9 mouse cellular contexts compared by ENCODE assay signal in the genomic region with DNA sequence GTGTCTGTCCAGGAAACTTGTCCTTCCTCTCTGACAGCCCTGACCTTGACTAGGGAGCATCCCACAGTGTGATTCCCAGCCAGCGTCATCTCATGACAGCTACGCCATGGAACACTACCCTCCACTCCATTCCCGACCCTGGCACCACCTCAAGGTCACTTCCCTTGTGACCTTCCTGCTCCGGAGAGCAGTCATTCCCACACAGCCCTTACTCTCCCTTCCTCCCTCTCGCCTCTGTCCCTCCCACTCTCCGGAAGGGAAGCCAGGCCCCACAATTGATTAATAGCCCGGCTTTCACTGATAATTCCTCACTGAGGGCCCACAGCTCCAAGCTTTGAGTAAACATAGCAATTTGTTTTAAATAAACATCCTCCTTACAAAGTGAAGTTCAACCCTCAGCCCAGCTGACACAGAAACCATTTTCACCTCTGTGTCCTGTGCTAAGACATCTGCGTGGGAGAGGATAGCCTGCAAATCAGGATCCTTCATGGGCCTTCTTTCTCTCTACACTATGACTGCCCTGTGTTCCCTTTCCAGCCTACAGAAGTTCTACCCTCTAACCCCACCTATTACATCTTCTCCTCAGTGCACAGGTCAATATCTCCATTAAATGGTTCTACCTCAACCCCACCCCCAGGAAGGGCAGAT. TPM values are rescaled to one million over a fixed set of nuclear protein-coding genes. Genes with fewer than 3 reads are reported as not detected.
DNase-seq lines count a peak whose midpoint lies in the region; ATAC-seq and TF ChIP-seq lines count a peak whose summit lies in the region.
"Had no signal": no experiment of that assay in that cellular context is flagged by ENCODE, and none has a peak within 500 bp of the region (broad histone marks: within the 10 kb centered on the region; RNA-seq: fewer than 3 reads in every experiment).

No protein-coding gene starts in this region.

- H3K36me3 ChIP-seq in heart, embryonic 14.5 days (ENCODE audit: control insufficient read depth, insufficient read depth, low read length), result no peaks in the 10 kb centered on the region
- no peaks in the 10 kb centered on the region for H3K36me3 ChIP-seq in kidney, postnatal 0 days (ENCODE audit: insufficient read depth, low read length)
- no peaks in the 10 kb centered on the region for H3K36me3 ChIP-seq in lung, embryonic 16.5 days (ENCODE audit: control insufficient read depth, insufficient read depth, low read length)
- no peaks in the 10 kb centered on the region for H3K36me3 ChIP-seq in hindbrain, embryonic 12.5 days

- DNase-seq in adipocyte (ENCODE audit: low spot score), result peak; percentile 26
- DNase-seq in kidney, postnatal 0 days (ENCODE audit: low spot score), result peak; percentile 94
- DNase-seq in thymus, postnatal 14 days, result no peak
- DNase-seq in spleen, postnatal 4 days (ENCODE audit: low spot score in 2 of 2), result no peak
- no peak for DNase-seq in urinary bladder, postnatal 14 days (ENCODE audit: low spot score)
- DNase-seq: embryo, embryonic 11 days had no signal

- peaks cover 17 to 21% of the 10 kb centered on the region in 2 experiments; a peak in 3 of 4 replicates for H3K4me1 ChIP-seq in heart, embryonic 14.5 days (ENCODE audit: control insufficient read depth in 2 of 2, insufficient read depth in 2 of 2, low read length in 2 of 2)
- H3K4me1 ChIP-seq in kidney, postnatal 0 days (replicated peaks; ENCODE audit: insufficient read depth, low read length), result peaks cover 14% of the 10 kb centered on the region
- H3K4me1 ChIP-seq in lung, embryonic 16.5 days (replicated peaks; ENCODE audit: control insufficient read depth, insufficient read depth, low read length), result peaks cover 13% of the 10 kb centered on the region
- peaks cover 7% of the 10 kb centered on the region for H3K4me1 ChIP-seq in hindbrain, embryonic 12.5 days

- H3K9me3 ChIP-seq in heart, embryonic 14.5 days (ENCODE audit: control insufficient read depth, low read length), result no peaks in the 10 kb centered on the region
- no peaks in the 10 kb centered on the region for H3K9me3 ChIP-seq in kidney, postnatal 0 days (replicated peaks; ENCODE audit: low read length)
- no peaks in the 10 kb centered on the region for H3K9me3 ChIP-seq in lung, embryonic 16.5 days (ENCODE audit: control insufficient read depth, low read length)
- no peaks in the 10 kb centered on the region for H3K9me3 ChIP-seq in hindbrain, embryonic 12.5 days (replicated peaks)

- ATAC-seq in heart, embryonic 14.5 days (ENCODE audit: insufficient number of reproducible peaks, insufficient read depth, low FRiP score, low read depth), result peak; percentile 73
- peak; percentile 84 for ATAC-seq in kidney, postnatal 0 days (replicated peaks; ENCODE audit: low FRiP score, low read depth)
- ATAC-seq in lung, embryonic 16.5 days (ENCODE audit: low read depth), result peak; percentile 85
- ATAC-seq in hindbrain, embryonic 12.5 days (ENCODE audit: low FRiP score), result no peak

- no peak overlapping the region for H3K4me2 ChIP-seq in heart, embryonic 14.5 days (ENCODE audit: low read length)
- H3K4me2 ChIP-seq in kidney, postnatal 0 days (ENCODE audit: low read length), result no peak overlapping the region; the same call in 1 of the 2 replicates
- 0 out of 2 replicates have a peak overlapping the region, but pooled peaks have one; percentile 8 for H3K4me2 ChIP-seq in lung, embryonic 16.5 days (ENCODE audit: low read depth, low read length)
- H3K4me2 ChIP-seq in hindbrain, embryonic 12.5 days (replicated peaks), result no peak overlapping the region

- WGBS in heart, embryonic 14.5 days, result 22% methylated on average over 8 of the region's 8 CpGs
- 10% methylated on average over 8 of the region's 8 CpGs for WGBS in kidney, postnatal 0 days
- WGBS in lung, embryonic 16.5 days, result 15% methylated on average over 8 of the region's 8 CpGs
- WGBS in hindbrain, embryonic 12.5 days, result 60% methylated on average over 8 of the region's 8 CpGs

- TF ChIP-seq CTCF in kidney, postnatal 0 days (IDR thresholded peaks at IDR 0.05; ENCODE audit: low read depth), result no peak

- H3K27ac ChIP-seq in heart, embryonic 14.5 days (replicated peaks in 1 of 2; ENCODE audit: control insufficient read depth in 1 of 2, insufficient read depth in 1 of 2, low read depth in 2 of 2, low read length in 2 of 2), result peak overlapping the region; percentile 2 to 26; a peak in 2 of 4 replicates
- peak overlapping the region; percentile 70 for H3K27ac ChIP-seq in kidney, postnatal 0 days
- peak overlapping the region; percentile 55 for H3K27ac ChIP-seq in lung, embryonic 16.5 days (ENCODE audit: low read length)
- H3K27ac ChIP-seq in hindbrain, embryonic 12.5 days, result no peak overlapping the region

- H3K4me3 ChIP-seq in heart, embryonic 14.5 days (ENCODE audit: control insufficient read depth in 1 of 2, insufficient read depth in 1 of 2, low read depth in 1 of 2, low read length in 2 of 2), result no peak overlapping the region
- H3K4me3 ChIP-seq in kidney, postnatal 0 days (replicated peaks; ENCODE audit: low read depth, low read length), result no peak overlapping the region
- no peak overlapping the region for H3K4me3 ChIP-seq in lung, embryonic 16.5 days (ENCODE audit: low read length)
- H3K4me3 ChIP-seq in hindbrain, embryonic 12.5 days, result no peak overlapping the region

- no peaks in the 10 kb centered on the region for H3K27me3 ChIP-seq in heart, embryonic 14.5 days (ENCODE audit: control insufficient read depth, insufficient read depth, low read length)
- H3K27me3 ChIP-seq in kidney, postnatal 0 days (ENCODE audit: insufficient read depth, low read length), result no peaks in the 10 kb centered on the region
- H3K27me3 ChIP-seq in lung, embryonic 16.5 days (ENCODE audit: control insufficient read depth, insufficient read depth, low read depth, low read length), result no peaks in the 10 kb centered on the region
- H3K27me3 ChIP-seq in hindbrain, embryonic 12.5 days, result no peaks in the 10 kb centered on the region

- H3K9ac ChIP-seq in heart, embryonic 14.5 days (ENCODE audit: low read length), result no peak overlapping the region
- no peak overlapping the region for H3K9ac ChIP-seq in kidney, postnatal 0 days (ENCODE audit: low read depth, low read length)
- H3K9ac ChIP-seq in lung, embryonic 16.5 days (ENCODE audit: low read length), result no peak overlapping the region
- no peak overlapping the region for H3K9ac ChIP-seq in hindbrain, embryonic 12.5 days

RNA-seq across cellular contexts. Expression of gene Smndc1, which starts 47.1 kb away (rescaled TPM):
- 31.5 and 32.7 TPM in 2 replicates for polyA plus RNA-seq in heart, embryonic 14.5 days (2014; fragmentation: Nextera tagmentation; extraction: Ambion mirVana)
- 47.2 and 47.6 TPM in 2 replicates for polyA plus RNA-seq in kidney, postnatal 0 days (2015; fragmentation: Nextera tagmentation; extraction: Ambion mirVana)
- 35.5 and 42.3 TPM in 2 replicates for polyA plus RNA-seq in lung, embryonic 16.5 days (2015; fragmentation: Nextera tagmentation; extraction: Ambion mirVana)
- 40.9 and 41.4 TPM in 2 replicates for polyA plus RNA-seq in hindbrain, embryonic 12.5 days (2016; fragmentation: Nextera tagmentation; extraction: Ambion mirVana)

Comparison
In these comparisons a context has a peak if more than half of its experiments do, and no peak if none do; other contexts are left out.
1. DNase-seq: peak in adipocyte (single experiment) and kidney, postnatal 0 days (single experiment); none in thymus, postnatal 14 days (single experiment), spleen, postnatal 4 days (0 of 2) and urinary bladder, postnatal 14 days (single experiment).